Mouse (Mus musculus): ENCODE data around the gene Gm28047.

The Gm28047 gene

GRCm38 (mm10) chr15:102499370-102499769 is 125.5 kb downstream of the Gm28047 start:
- no peak for DNase-seq (ENCODE audit: low spot score in 2 of 2)

- no peak for DNase-seq (ENCODE audit: low spot score in 2 of 2)
Measured at GRCm38 (mm10) chr15:102498322-102498721, 126.5 kb downstream of the Gm28047 start.

GRCm38 (mm10) chr15:102487664-102488063 is 137.2 kb downstream of the Gm28047 start:
- no peak for DNase-seq (ENCODE audit: low spot score in 2 of 2)

GRCm38 (mm10) chr15:102485853-102486252 is 139.0 kb downstream of the Gm28047 start:
- DNase-seq (ENCODE audit: low spot score in 2 of 2): no peak

- DNase-seq (ENCODE audit: low spot score in 2 of 2): no peak
Measured at GRCm38 (mm10) chr15:102483136-102483535, 141.7 kb downstream of the Gm28047 start.

- no peak for DNase-seq (ENCODE audit: low spot score in 2 of 2)
Measured at GRCm38 (mm10) chr15:102474520-102474919, 150.3 kb downstream of the Gm28047 start.

All from frontal cortex, postnatal 36 days (tissue).